Mouse (Mus musculus) stomach, postnatal 0 days (tissue): ENCODE measurements at regions not wholly inside any gene's neighbourhood (a gene's known extent, or its start where the extent isn't known, plus 50 kb on each side); places are given as distances from the start of the nearest gene placed in this dataset.

Experiments
- CTCF ChIP-seq: IDR thresholded peaks from 2 replicates; pipeline ENCODE4 v1.5.1; 2016; ENCODE audit warnings: antibody characterized with exemption, low read depth, mild to moderate bottlenecking, moderate library complexity
- EP300 ChIP-seq: optimal IDR thresholded peaks from 2 replicates; pipeline ENCODE3; 2016; ENCODE audit warnings: antibody characterized with exemption

GRCm38 (mm10) chr2:105458643-105459042, 59.5 kb upstream of the Rcn1 start:
- TF ChIP-seq CTCF: no peak
- TF ChIP-seq EP300: no peak
